Mouse (Mus musculus) brain, adult 2 months (tissue): ENCODE measurements at regions not wholly inside any gene's neighbourhood (a gene's known extent, or its start where the extent isn't known, plus 50 kb on each side); places are given as distances from the start of the nearest gene placed in this dataset.

Source experiments
- DNase-seq: peaks from one replicate; pipeline ENCODE4 v3.0.0; 2011; ENCODE audit warnings: low read depth, low spot score

- no peak for DNase-seq
These were observed 62.5 kb upstream of the Lrch2 start for GRCm38 (mm10) chrX:147616374-147616773.

- peak; percentile 56 for DNase-seq
These were observed 54.8 kb upstream of the Lrch2 start for GRCm38 (mm10) chrX:147608660-147609059.
